Mouse (Mus musculus) liver, postnatal 0 days (tissue): ENCODE measurements around the gene Ewsr1. TPM values are rescaled to one million over a fixed set of nuclear protein-coding genes. Genes with fewer than 3 reads are reported as not detected.
A peak's percentile ranks its signal among the peaks of the same experiment; 100 is the strongest.

Experiments
- ATAC-seq: fragments of 200-750 bp; cut with Nextera tagmentation; 2 replicates; pipeline ENCODE4 v1.8.0; 2017; ENCODE audit warnings: mild to moderate bottlenecking, moderate library complexity
- DNase-seq: peaks from one replicate; pipeline ENCODE4 v3.0.0-alpha.2; 2016
- H3K27ac ChIP-seq: fragments of 300-500 bp; sonication (generic); 2 replicates; pipeline ENCODE4 v1.5.1; 2014; ENCODE audit warnings: antibody characterized with exemption, moderate library complexity, mild to moderate bottlenecking, low read depth
- H3K27me3 ChIP-seq: fragments of 300-500 bp; sonication (generic); 2 replicates; pipeline ENCODE4 v1.6.1; 2014; ENCODE audit warnings: low read length, control low read depth, mixed read lengths; ENCODE audit not compliant: insufficient read depth
- H3K36me3 ChIP-seq: fragments of 300-500 bp; sonication (generic); replicated peaks from 2 replicates; pipeline ENCODE4 v1.6.1; 2014; ENCODE audit warnings: mild to moderate bottlenecking, control low read depth, low read length, moderate library complexity, mixed read lengths; ENCODE audit not compliant: insufficient read depth
- H3K4me1 ChIP-seq: fragments of 300-500 bp; sonication (generic); 2 replicates; pipeline ENCODE4 v1.6.1; 2014; ENCODE audit warnings: antibody characterized with exemption, mild to moderate bottlenecking, control low read depth; ENCODE audit not compliant: insufficient read depth
- H3K4me2 ChIP-seq: fragments of 300-500 bp; sonication (generic); 2 replicates; pipeline ENCODE4 v1.6.1; 2014; ENCODE audit warnings: low read depth, mild to moderate bottlenecking, low read length, moderate library complexity, mixed read lengths
- H3K4me3 ChIP-seq: fragments of 300-500 bp; sonication (generic); 2 replicates; pipeline ENCODE4 v1.5.1; 2014; ENCODE audit warnings: low read depth, low read length
- H3K9ac ChIP-seq: fragments of 300-500 bp; sonication (generic); replicated peaks from 2 replicates; pipeline ENCODE4 v1.6.1; 2014; ENCODE audit warnings: mild to moderate bottlenecking, moderate library complexity
- H3K9me3 ChIP-seq: fragments of 300-500 bp; sonication (generic); 2 replicates; pipeline ENCODE4 v1.6.1; 2016; ENCODE audit warnings: mild to moderate bottlenecking, control low read depth, low read length, mixed read lengths
- CTCF ChIP-seq: sonication (generic); IDR thresholded peaks from 2 replicates; pipeline ENCODE4 v1.5.1; 2016; ENCODE audit warnings: antibody characterized with exemption, low read depth
- EP300 ChIP-seq: IDR thresholded peaks from 2 replicates; pipeline ENCODE4 v1.6.1; 2016; ENCODE audit warnings: antibody characterized with exemption, low read depth, mild to moderate bottlenecking
- WGBS: fragments of 180-500 bp; shearing (Covaris S2); extraction: QIAGEN DNeasy Blood & Tissue Kit; methylation state at CpG from one replicate; pipeline ENCODE4 v1.1.7; 2014; ENCODE audit not compliant: insufficient replicate concordance; 5-methylcytosine and 5-hydroxymethylcytosine counted together
- polyA plus RNA-seq: library from polyadenylated mRNA; unstranded; fragments of >200 nt; fragmentation: Nextera tagmentation; extraction: Ambion mirVana; gene quantifications from 2 replicates; pipeline ENCODE4 v1.2.1, GENCODE M21; 2015

The Ewsr1 gene
- polyA plus RNA-seq, 1 experiment from 2014 or later = 157 TPM

GRCm38 (mm10) chr11:5065056-5065821 lies 33.8 kb downstream of the Ewsr1 start, which contains the start of gene Gas2l1:
TSS of gene Gas2l1 (minus strand) at chr11:5065327.
- H3K4me1 ChIP-seq = peaks cover 31% of the 10 kb centered on the region
- ATAC-seq (peak; percentile 71), DNase-seq (peak; percentile 90)
- H3K9me3 ChIP-seq = no peaks in the 10 kb centered on the region
- peaks cover 19% of the 10 kb centered on the region for H3K36me3 ChIP-seq
- WGBS = under 1% methylated on average over 50 of the region's 50 CpGs
- peak within 1 kb of the TSS; percentile 76 for H3K9ac ChIP-seq
- peak; percentile 74 for TF ChIP-seq CTCF
- no peak for TF ChIP-seq EP300
- peak within 1 kb of the TSS; percentile 50 for H3K27ac ChIP-seq
- peak within 1 kb of the TSS; percentile 99 for H3K4me2 ChIP-seq
- peaks cover 45% of the 10 kb centered on the region for H3K27me3 ChIP-seq
- peak within 1 kb of the TSS; percentile 64 for H3K4me3 ChIP-seq

- Histone ChIP-seq H3K4me3 (peak overlapping the region; percentile 64), H3K9me3 (no peaks in the 10 kb centered on the region), H3K36me3 (peaks cover 15% of the 10 kb centered on the region), H3K4me1 (peaks cover 36% of the 10 kb centered on the region), H3K27me3 (peaks cover 52% of the 10 kb centered on the region), H3K4me2 (peak overlapping the region; percentile 99), H3K9ac (peak overlapping the region; percentile 76), H3K27ac (peak overlapping the region; percentile 44; the same call in 1 of the 2 replicates)
- TF ChIP-seq CTCF = no peak
- no peak for TF ChIP-seq EP300
- DNase-seq (no peak), ATAC-seq (no peak)
- 22% methylated on average over 36 of the region's 38 CpGs for WGBS
These were observed 34.6 kb downstream of the Ewsr1 start for GRCm38 (mm10) chr11:5064282-5065055.

GRCm38 (mm10) chr11:5063561-5064281 lies 35.3 kb downstream of the Ewsr1 start:
- Histone ChIP-seq H3K4me2 (peak overlapping the region; percentile 99), H3K27ac (no peak overlapping the region), H3K9me3 (no peaks in the 10 kb centered on the region), H3K4me1 (peaks cover 43% of the 10 kb centered on the region), H3K27me3 (peaks cover 60% of the 10 kb centered on the region), H3K36me3 (peaks cover 7% of the 10 kb centered on the region), H3K4me3 (peak overlapping the region; percentile 64), H3K9ac (peak overlapping the region; percentile 26)
- ATAC-seq = no peak
- DNase-seq = peak; percentile 35
- WGBS = 71% methylated on average over 31 of the region's 31 CpGs
- TF ChIP-seq EP300 = no peak
- no peak for TF ChIP-seq CTCF

- H3K4me1 ChIP-seq = peaks cover 46% of the 10 kb centered on the region
These were observed 36.1 kb downstream of the Ewsr1 start for GRCm38 (mm10) chr11:5062860-5063505.

GRCm38 (mm10) chr11:5062326-5062725 lies 36.7 kb downstream of the Ewsr1 start:
- peaks cover 72% of the 10 kb centered on the region for H3K27me3 ChIP-seq
- 28% methylated on average over 13 of the region's 13 CpGs for WGBS
- H3K9ac ChIP-seq = peak overlapping the region; percentile 53

More at GRCm38 (mm10) chr11:5062860-5063505, 36.1 kb downstream of the Ewsr1 start:
- 74% methylated on average over 13 of the region's 13 CpGs for WGBS
- Histone ChIP-seq H3K27me3 (peaks cover 66% of the 10 kb centered on the region), H3K9ac (no peak overlapping the region), H3K4me2 (peak overlapping the region; percentile 74; the same call in 1 of the 2 replicates), H3K4me3 (no peak overlapping the region), H3K36me3 (no peaks in the 10 kb centered on the region), H3K9me3 (no peaks in the 10 kb centered on the region), H3K27ac (no peak overlapping the region)
- no peak for ATAC-seq
- TF ChIP-seq EP300 (no peak), CTCF (no peak)
- DNase-seq = no peak

More at GRCm38 (mm10) chr11:5062326-5062725, 36.7 kb downstream of the Ewsr1 start:
- H3K4me3 ChIP-seq = peak overlapping the region; percentile 39
- peaks cover 51% of the 10 kb centered on the region for H3K4me1 ChIP-seq
- TF ChIP-seq EP300 (no peak), CTCF (no peak)
- ATAC-seq (peak; percentile 8), DNase-seq (no peak)
- H3K4me2 ChIP-seq = peak overlapping the region; percentile 74
- no peaks in the 10 kb centered on the region for H3K9me3 ChIP-seq
- H3K27ac ChIP-seq = no peak overlapping the region
- no peaks in the 10 kb centered on the region for H3K36me3 ChIP-seq
